Mouse (Mus musculus) midbrain, embryonic 10.5 days (tissue): Measurements from ENCODE around the gene Ifitm6. TPM values are rescaled to one million over a fixed set of nuclear protein-coding genes. Genes with fewer than 3 reads are reported as not detected.

Experiments used
- DNase-seq: peaks from one replicate; pipeline ENCODE4 v3.0.0-alpha.2; 2017; ENCODE audit warnings: low spot score
- H3K27ac ChIP-seq: fragments of 300-500 bp; sonication (generic); replicated peaks from 2 replicates; pipeline ENCODE4 v1.5.1; 2016; ENCODE audit warnings: mild to moderate bottlenecking
- H3K27me3 ChIP-seq: fragments of 300-500 bp; sonication (generic); 2 replicates; pipeline ENCODE4 v1.6.1; 2016; ENCODE audit warnings: low read depth, mild to moderate bottlenecking; ENCODE audit not compliant: poor library complexity, severe bottlenecking
- H3K36me3 ChIP-seq: fragments of 300-500 bp; sonication (generic); 2 replicates; pipeline ENCODE4 v1.6.1; 2016; ENCODE audit warnings: mild to moderate bottlenecking, moderate library complexity
- H3K4me1 ChIP-seq: fragments of 300-500 bp; sonication (generic); 2 replicates; pipeline ENCODE4 v1.6.1; 2016
- H3K4me3 ChIP-seq: fragments of 300-500 bp; sonication (generic); 2 replicates; pipeline ENCODE4 v1.5.1; 2016; ENCODE audit warnings: mild to moderate bottlenecking, moderate library complexity
- H3K9me3 ChIP-seq: fragments of 300-500 bp; sonication (generic); replicated peaks from 2 replicates; pipeline ENCODE4 v1.6.1; 2016; ENCODE audit warnings: mild to moderate bottlenecking
- WGBS: fragments of 180-500 bp; shearing (Covaris S2); methylation state at CpG from one replicate; pipeline ENCODE4 v1.1.7; 2016; 5-methylcytosine and 5-hydroxymethylcytosine counted together
- polyA plus RNA-seq: library from polyadenylated mRNA; unstranded; fragments of >200 nt; fragmentation: Nextera tagmentation; extraction: Ambion mirVana; gene quantifications from 2 replicates; pipeline ENCODE4 v1.2.1, GENCODE M21; 2016

Ifitm6 gene
- polyA plus RNA-seq, 1 experiment from 2014 or later, result not detected

GRCm38 (mm10) chr7:141016707-141017697 lies 722 bp downstream of the Ifitm6 start:
- DNase-seq, result no peak
- no peaks in the 10 kb centered on the region for H3K4me1 ChIP-seq
- no peak overlapping the region for H3K27ac ChIP-seq
- WGBS, result 89% methylated on average over 10 of the region's 10 CpGs
- H3K27me3 ChIP-seq, result no peaks in the 10 kb centered on the region
- no peaks in the 10 kb centered on the region for H3K9me3 ChIP-seq
- H3K36me3 ChIP-seq, result no peaks in the 10 kb centered on the region
- H3K4me3 ChIP-seq, result no peak overlapping the region

- WGBS, result 89% methylated on average over 7 of the region's 7 CpGs
Observed at GRCm38 (mm10) chr7:141011238-141011770, 6.4 kb downstream of the Ifitm6 start.

GRCm38 (mm10) chr7:141010593-141010992 lies 7.1 kb downstream of the Ifitm6 start, which contains the start of gene Ifitm3:
Gene Ifitm3, minus strand, starts transcription at chr7:141010770.
- Histone ChIP-seq H3K27ac (peak within 1 kb of the TSS; percentile 39; the same call in 1 of the 2 replicates), H3K36me3 (no peaks in the 10 kb centered on the region), H3K9me3 (no peaks in the 10 kb centered on the region), H3K4me1 (peaks cover 27% of the 10 kb centered on the region), H3K27me3 (peaks cover 13% of the 10 kb centered on the region), H3K4me3 (peak within 1 kb of the TSS; percentile 29)
- WGBS, result 40% methylated on average over 10 of the region's 10 CpGs
- peak; percentile 17 for DNase-seq

More at GRCm38 (mm10) chr7:141011238-141011770, 6.4 kb downstream of the Ifitm6 start:
- Histone ChIP-seq H3K4me3 (no peak overlapping the region), H3K9me3 (no peaks in the 10 kb centered on the region), H3K36me3 (no peaks in the 10 kb centered on the region), H3K27ac (peak overlapping the region; percentile 39; the same call in 1 of the 2 replicates), H3K27me3 (peaks cover 13% of the 10 kb centered on the region), H3K4me1 (peaks cover 27% of the 10 kb centered on the region)
- no peak for DNase-seq

GRCm38 (mm10) chr7:141009665-141010064 lies 8.1 kb downstream of the Ifitm6 start:
- peaks cover 13% of the 10 kb centered on the region for H3K27me3 ChIP-seq
- DNase-seq, result no peak
- H3K4me3 ChIP-seq, result no peak overlapping the region
- H3K4me1 ChIP-seq, result peaks cover 27% of the 10 kb centered on the region
- no peak overlapping the region for H3K27ac ChIP-seq
- H3K36me3 ChIP-seq, result no peaks in the 10 kb centered on the region
- WGBS, result 84% methylated on average over 9 of the region's 9 CpGs
- no peaks in the 10 kb centered on the region for H3K9me3 ChIP-seq

- H3K36me3 ChIP-seq, result no peaks in the 10 kb centered on the region
- peaks cover 27% of the 10 kb centered on the region for H3K4me1 ChIP-seq
- DNase-seq, result peak; percentile 87
- no peaks in the 10 kb centered on the region for H3K9me3 ChIP-seq
- H3K27ac ChIP-seq, result peak overlapping the region; percentile 59
- H3K4me3 ChIP-seq, result peak overlapping the region; percentile 43
- WGBS, result 9% methylated on average over 20 of the region's 20 CpGs
- peaks cover 13% of the 10 kb centered on the region for H3K27me3 ChIP-seq
Observed at GRCm38 (mm10) chr7:141008938-141009660, 8.6 kb downstream of the Ifitm6 start.

- H3K36me3 ChIP-seq, result no peaks in the 10 kb centered on the region
- H3K4me1 ChIP-seq, result peaks cover 27% of the 10 kb centered on the region
- H3K4me3 ChIP-seq, result peak overlapping the region; percentile 43
- WGBS, result 5% methylated on average over 7 of the region's 7 CpGs
- DNase-seq, result peak; percentile 28
- peaks cover 13% of the 10 kb centered on the region for H3K27me3 ChIP-seq
- peak overlapping the region; percentile 59; the same call in 1 of the 2 replicates for H3K27ac ChIP-seq
- H3K9me3 ChIP-seq, result no peaks in the 10 kb centered on the region
Observed at GRCm38 (mm10) chr7:141008312-141008761, 9.4 kb downstream of the Ifitm6 start.

GRCm38 (mm10) chr7:141006914-141007313 lies 10.8 kb downstream of the Ifitm6 start:
- no peak for DNase-seq
- peaks cover 27% of the 10 kb centered on the region for H3K4me1 ChIP-seq
- WGBS, result 88% methylated on average over 5 of the region's 5 CpGs
- peaks cover 13% of the 10 kb centered on the region for H3K27me3 ChIP-seq
- H3K4me3 ChIP-seq, result no peak overlapping the region
- H3K36me3 ChIP-seq, result no peaks in the 10 kb centered on the region
- H3K9me3 ChIP-seq, result no peaks in the 10 kb centered on the region
- no peak overlapping the region for H3K27ac ChIP-seq

- no peaks in the 10 kb centered on the region for H3K9me3 ChIP-seq
- H3K36me3 ChIP-seq, result no peaks in the 10 kb centered on the region
- no peak for DNase-seq
- WGBS, result 91% methylated on average over 6 of the region's 6 CpGs
- peaks cover 13% of the 10 kb centered on the region for H3K27me3 ChIP-seq
- H3K27ac ChIP-seq, result no peak overlapping the region
- H3K4me1 ChIP-seq, result peaks cover 27% of the 10 kb centered on the region
- H3K4me3 ChIP-seq, result no peak overlapping the region
Observed at GRCm38 (mm10) chr7:141006446-141006845, 11.3 kb downstream of the Ifitm6 start.

GRCm38 (mm10) chr7:141003248-141004010 lies 14.3 kb downstream of the Ifitm6 start:
- Histone ChIP-seq H3K4me3 (no peak overlapping the region), H3K4me1 (peaks cover 3% of the 10 kb centered on the region), H3K36me3 (no peaks in the 10 kb centered on the region), H3K27ac (no peak overlapping the region), H3K27me3 (peaks cover 9% of the 10 kb centered on the region), H3K9me3 (no peaks in the 10 kb centered on the region)
- no peak for DNase-seq
- 88% methylated on average over 5 of the region's 5 CpGs for WGBS

GRCm38 (mm10) chr7:141000881-141001708 lies 16.6 kb downstream of the Ifitm6 start:
- H3K9me3 ChIP-seq, result no peaks in the 10 kb centered on the region
- 79% methylated on average over 15 of the region's 15 CpGs for WGBS
- H3K27me3 ChIP-seq, result no peaks in the 10 kb centered on the region
- no peaks in the 10 kb centered on the region for H3K36me3 ChIP-seq
- no peak for DNase-seq
- H3K4me3 ChIP-seq, result no peak overlapping the region
- no peak overlapping the region for H3K27ac ChIP-seq
- H3K4me1 ChIP-seq, result no peaks in the 10 kb centered on the region
